Mouse (Mus musculus): ENCODE data around the gene Chst13. TPM values are rescaled to one million over a fixed set of nuclear protein-coding genes. Genes with fewer than 3 reads are reported as not detected.

Gene Chst13
- 0.12 and 0.15 TPM in 2 replicates for polyA plus RNA-seq (2015; fragmentation: Nextera tagmentation; extraction: Ambion mirVana)

GRCm38 (mm10) chr6:90324991-90325390, at the start of gene Chst13:
Chst13 (minus strand) TSS chr6:90325185.

GRCm38 (mm10) chr6:90368976-90369724, 44.2 kb upstream of the Chst13 start, which contains the start of gene Zxdc:
Zxdc (plus strand) TSS chr6:90369492.

GRCm38 (mm10) chr6:90332561-90333425, 7.8 kb upstream of the Chst13 start, which contains the start of gene Uroc1:
Uroc1 (plus strand) TSS chr6:90333284.

GRCm38 (mm10) chr6:90300919-90301318, 24.1 kb downstream of the Chst13 start, which contains the start of gene BC048671:
BC048671 (plus strand) TSS chr6:90301219.

Other genes starting within 250 kb of the Chst13 start
- gene Vmn1r49, start 246.7 kb downstream of the Chst13 start, polyA plus RNA-seq (2015; fragmentation: Nextera tagmentation; extraction: Ambion mirVana) = not detected in 2 replicates
- gene Vmn1r50, start 223.8 kb downstream of the Chst13 start, polyA plus RNA-seq (2015; fragmentation: Nextera tagmentation; extraction: Ambion mirVana) = not detected in 2 replicates
- not detected in 2 replicates for gene Vmn1r51, start 202.6 kb downstream of the Chst13 start, polyA plus RNA-seq (2015; fragmentation: Nextera tagmentation; extraction: Ambion mirVana)
- not detected in 2 replicates for gene Vmn1r52, start 150.4 kb downstream of the Chst13 start, polyA plus RNA-seq (2015; fragmentation: Nextera tagmentation; extraction: Ambion mirVana)
- not detected in 2 replicates for gene V1ra8, start 122.4 kb downstream of the Chst13 start, polyA plus RNA-seq (2015; fragmentation: Nextera tagmentation; extraction: Ambion mirVana)
- gene Vmn1r53, start 100.7 kb downstream of the Chst13 start, polyA plus RNA-seq (2015; fragmentation: Nextera tagmentation; extraction: Ambion mirVana) = not detected in 2 replicates
- gene Vmn1r54, start 78.9 kb downstream of the Chst13 start, polyA plus RNA-seq (2015; fragmentation: Nextera tagmentation; extraction: Ambion mirVana) = not detected in 2 replicates
- 0.15 TPM in 1 of 2 replicates, not detected in the other for gene BC048671, start 24.0 kb downstream of the Chst13 start, polyA plus RNA-seq (2015; fragmentation: Nextera tagmentation; extraction: Ambion mirVana)
- gene Uroc1, start 8.1 kb upstream of the Chst13 start, polyA plus RNA-seq (2015; fragmentation: Nextera tagmentation; extraction: Ambion mirVana) = not detected in 2 replicates
- 5.5 and 6.6 TPM in 2 replicates for gene Zxdc, start 44.3 kb upstream of the Chst13 start, polyA plus RNA-seq (2015; fragmentation: Nextera tagmentation; extraction: Ambion mirVana)
- 0.28 and 0.42 TPM in 2 replicates for gene Cfap100, start 103.6 kb upstream of the Chst13 start, polyA plus RNA-seq (2015; fragmentation: Nextera tagmentation; extraction: Ambion mirVana)
- 9.6 and 13.0 TPM in 2 replicates for gene Klf15, start 137.4 kb upstream of the Chst13 start, polyA plus RNA-seq (2015; fragmentation: Nextera tagmentation; extraction: Ambion mirVana)
- 2.0 and 7.0 TPM in 2 replicates for gene Aldh1l1, start 161.2 kb upstream of the Chst13 start, polyA plus RNA-seq (2015; fragmentation: Nextera tagmentation; extraction: Ambion mirVana)